Mouse (Mus musculus) hindbrain, postnatal 0 days (tissue): ENCODE measurements at regions not wholly inside any gene's neighbourhood (a gene's known extent, or its start where the extent isn't known, plus 50 kb on each side); places are given as distances from the start of the nearest gene placed in this dataset.

Source experiments
- ATAC-seq: fragments of 200-750 bp; cut with Nextera tagmentation; 2 replicates; pipeline ENCODE4 v1.8.0; 2017; ENCODE audit warnings: mild to moderate bottlenecking, moderate TSS enrichment, moderate library complexity
- DNase-seq: peaks from one replicate; pipeline ENCODE4 v3.0.0-alpha.2; 2015; ENCODE audit warnings: low spot score
- H3K27ac ChIP-seq: fragments of 300-500 bp; sonication (generic); 2 replicates; pipeline ENCODE4 v1.5.1; 2014; ENCODE audit warnings: mild to moderate bottlenecking
- H3K27me3 ChIP-seq: fragments of 300-500 bp; sonication (generic); 2 replicates; pipeline ENCODE4 v1.6.1; 2014; ENCODE audit warnings: low read length, mixed read lengths; ENCODE audit not compliant: insufficient read depth
- H3K36me3 ChIP-seq: fragments of 300-500 bp; sonication (generic); 2 replicates; pipeline ENCODE4 v1.6.1; 2014; ENCODE audit warnings: low read length, mixed read lengths; ENCODE audit not compliant: insufficient read depth
- H3K4me1 ChIP-seq: fragments of 300-500 bp; sonication (generic); 2 replicates; pipeline ENCODE4 v1.6.1; 2014; ENCODE audit warnings: antibody characterized with exemption, low read length, mixed read lengths; ENCODE audit not compliant: insufficient read depth
- H3K4me2 ChIP-seq: fragments of 300-500 bp; sonication (generic); 2 replicates; pipeline ENCODE4 v1.6.1; 2014; ENCODE audit warnings: low read depth, mild to moderate bottlenecking, low read length, moderate library complexity, mixed read lengths
- H3K4me3 ChIP-seq: fragments of 300-500 bp; sonication (generic); 2 replicates; pipeline ENCODE4 v1.5.1; 2014; ENCODE audit warnings: low read length
- H3K9ac ChIP-seq: fragments of 300-500 bp; sonication (generic); replicated peaks from 2 replicates; pipeline ENCODE4 v1.6.1; 2014; ENCODE audit warnings: mild to moderate bottlenecking, low read length, moderate library complexity, mixed read lengths
- H3K9me3 ChIP-seq: fragments of 300-500 bp; sonication (generic); 2 replicates; pipeline ENCODE4 v1.6.1; 2016; ENCODE audit warnings: low read length, mixed read lengths
- CTCF ChIP-seq: IDR thresholded peaks from 2 replicates; pipeline ENCODE4 v1.5.1; 2016; ENCODE audit warnings: antibody characterized with exemption, control low read depth, low read depth
- WGBS: fragments of 180-500 bp; shearing (Covaris S2); extraction: QIAGEN DNeasy Blood & Tissue Kit; methylation state at CpG from one replicate; pipeline ENCODE4 v1.1.7; 2014; 5-methylcytosine and 5-hydroxymethylcytosine counted together

- TF ChIP-seq CTCF, result no peak
- no peak overlapping the region for H3K27ac ChIP-seq
- no peak overlapping the region for H3K4me2 ChIP-seq
- no peak for ATAC-seq
- 44% methylated on average over 1 of the region's 1 CpGs for whole genome bisulfite sequencing
- H3K27me3 ChIP-seq, result no peaks in the 10 kb centered on the region
- no peak overlapping the region for H3K9ac ChIP-seq
- DNase-seq, result peak; percentile 5
- no peaks in the 10 kb centered on the region for H3K4me1 ChIP-seq
- no peaks in the 10 kb centered on the region for H3K36me3 ChIP-seq
- H3K4me3 ChIP-seq, result no peak overlapping the region
- no peaks in the 10 kb centered on the region for H3K9me3 ChIP-seq
These were observed 64.1 kb upstream of the Dcaf12l2 start for GRCm38 (mm10) chrX:44432251-44432650.
